Mouse (Mus musculus) spleen, adult 2 months (tissue): ENCODE results near the gene Oasl2.

Experiments used
- CTCF ChIP-seq: fragments of 200-500 bp; IDR thresholded peaks from 2 replicates; pipeline ENCODE4 v1.5.1; 2011; ENCODE audit warnings: mild to moderate bottlenecking, inconsistent platforms; ENCODE audit not compliant: insufficient read depth, insufficient read length, insufficient replicate concordance; ENCODE audit errors: extremely low read depth
- POLR2A ChIP-seq: fragments of 200-500 bp; IDR thresholded peaks from 2 replicates; pipeline ENCODE4 v1.6.1; 2011; ENCODE audit warnings: low read depth, low read length, inconsistent platforms

- TF ChIP-seq CTCF (no peak), POLR2A (no peak)
Measured at GRCm38 (mm10) chr5:114935838-114936237, 39.1 kb downstream of the Oasl2 start.
